ENCODE assay signal across 20 mouse cellular contexts in the genomic region with DNA sequence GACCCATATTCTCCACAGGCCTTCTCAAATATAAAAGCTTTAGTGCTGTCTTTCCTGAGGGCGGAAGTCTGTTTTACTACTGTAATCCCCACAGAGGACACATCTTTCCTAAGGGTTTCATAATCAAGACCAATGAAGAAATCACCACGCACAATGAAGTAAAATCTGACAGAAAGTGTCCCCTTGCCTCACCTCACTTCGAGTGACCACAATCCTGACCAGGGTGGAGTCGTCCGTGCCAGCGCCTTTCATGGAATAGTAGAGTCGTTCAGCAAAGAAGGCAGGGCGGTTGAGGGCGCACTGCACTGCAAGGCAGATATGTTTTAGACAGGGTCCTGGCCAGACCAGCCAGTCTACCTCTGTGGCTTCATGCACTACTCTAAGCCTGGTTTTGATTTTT. TPM values are rescaled to one million over a fixed set of nuclear protein-coding genes. Genes with fewer than 3 reads are reported as not detected.
DNase-seq lines count a peak whose midpoint lies in the region; ATAC-seq lines count a peak whose summit lies in the region.
"Had no signal": no experiment of that assay in that cellular context is flagged by ENCODE, and none has a peak within 500 bp of the region (broad histone marks: within the 10 kb centered on the region; RNA-seq: fewer than 3 reads in every experiment).

No protein-coding gene starts in this region.

- intact Hi-C loops in heart, postnatal 25 days (cut with DNase I), result no loop called here

- peak; percentile 82 for DNase-seq in heart, adult 11 months
- DNase-seq in heart, postnatal 25 days (ENCODE audit: low spot score), result no peak
- DNase-seq in thymus, adult 18-20 months, result no peak
- DNase-seq: adrenal gland, adult 8-10 months; adrenal gland, postnatal 14 days; adrenal gland, postnatal 36 days; B cell, adult 2 months; cerebellum, adult 11-12 months; cerebellum, adult 2 months; cerebellum, adult 9-10 months; cerebellum, postnatal 10 days; cerebellum, postnatal 25 days had no signal

- peak; percentile 72 for ATAC-seq in granulocyte monocyte progenitor cell, adult 5-6 weeks (replicated peaks; ENCODE audit: poor library complexity, severe bottlenecking)
- peak; percentile 64 for ATAC-seq in megakaryocyte progenitor cell, adult 5-6 weeks (replicated peaks; ENCODE audit: poor library complexity)
- ATAC-seq: activated CD4-positive, CD25-positive, alpha-beta regulatory T cell, adult 4 months; CD4-positive, CD25-positive, alpha-beta regulatory T cell, adult 4 months; forebrain, embryonic 13.5 days; forebrain, embryonic 15.5 days; Patski had no signal

RNA-seq across cellular contexts. Expression of a gene that starts 6.4 kb away (rescaled TPM):
- not detected for total RNA-seq in heart, postnatal 25 days (2021)
- total RNA-seq in granulocyte monocyte progenitor cell, adult 5-6 weeks (2014; fragmentation: Nextera tagmentation), result not detected in 2 replicates
- not detected in 2 replicates for total RNA-seq in granulocyte monocyte progenitor cell, adult 5-6 weeks (2017)
- total RNA-seq in megakaryocyte progenitor cell, adult 5-6 weeks (2015), result not detected in 2 replicates
- not detected in 2 replicates for total RNA-seq in megakaryocyte progenitor cell, adult 5-6 weeks (2017)
- total RNA-seq: G1E had no signal

RNA-seq across cellular contexts. Expression of a gene that starts 21.6 kb away (rescaled TPM):
- 10 to 100 TPM; 49.8 to 54.1 TPM for total RNA-seq in heart, postnatal 25 days (2021)
- total RNA-seq in granulocyte monocyte progenitor cell, adult 5-6 weeks (2014; fragmentation: Nextera tagmentation), result 56.9 and 70.7 TPM in 2 replicates
- 59.0 and 59.1 TPM in 2 replicates for total RNA-seq in granulocyte monocyte progenitor cell, adult 5-6 weeks (2017)
- 52.6 and 56.2 TPM in 2 replicates for total RNA-seq in megakaryocyte progenitor cell, adult 5-6 weeks (2015)
- total RNA-seq in megakaryocyte progenitor cell, adult 5-6 weeks (2017), result 56.4 and 63.0 TPM in 2 replicates

RNA-seq across cellular contexts. Expression of a gene that starts 38.3 kb away (rescaled TPM):
- total RNA-seq in heart, postnatal 25 days (2021), result under 1 TPM; 0.36 to 0.49 TPM
- total RNA-seq in granulocyte monocyte progenitor cell, adult 5-6 weeks (2014; fragmentation: Nextera tagmentation), result 3.2 and 4.4 TPM in 2 replicates
- 0.72 and 1.3 TPM in 2 replicates for total RNA-seq in granulocyte monocyte progenitor cell, adult 5-6 weeks (2017)
- 1.1 and 2.1 TPM in 2 replicates for total RNA-seq in megakaryocyte progenitor cell, adult 5-6 weeks (2015)
- 0.29 and 0.74 TPM in 2 replicates for total RNA-seq in megakaryocyte progenitor cell, adult 5-6 weeks (2017)
